In genomic region chr5:67537990-67538389, GRCm38 (mm10) we compare ENCODE assay signal across 22 mouse cellular contexts.
A peak's percentile ranks its signal among the peaks of the same experiment; 100 is the strongest.
DNase-seq lines count a peak whose midpoint lies in the region; ATAC-seq and TF ChIP-seq lines count a peak whose summit lies in the region.
"Had no signal": no experiment of that assay in that cellular context is flagged by ENCODE, and none has a peak within 500 bp of the region (broad histone marks: within the 10 kb centered on the region; RNA-seq: fewer than 3 reads in every experiment).

No protein-coding gene starts in this region.

- no peak overlapping the region for H3K4me3 ChIP-seq in heart, embryonic 15.5 days
- H3K4me3 ChIP-seq in lung, postnatal 0 days (ENCODE audit: low read depth, low read length), result no peak overlapping the region
- H3K4me3 ChIP-seq: embryonic facial prominence, embryonic 13.5 days; gastrocnemius, adult 2 months; midbrain, embryonic 13.5 days had no signal

- H3K27ac ChIP-seq in heart, embryonic 15.5 days, result no peak overlapping the region
- H3K27ac ChIP-seq in lung, postnatal 0 days (ENCODE audit: low read length), result no peak overlapping the region
- H3K27ac ChIP-seq: embryonic facial prominence, embryonic 13.5 days; gastrocnemius, adult 2 months; hindbrain, embryonic 14.5 days; midbrain, embryonic 13.5 days had no signal

- DNase-seq in heart, postnatal 36 days, result no peak
- DNase-seq in kidney, postnatal 10 days, result peak; percentile 63
- DNase-seq in kidney, adult 18-20 months, result no peak
- DNase-seq in lung, postnatal 0 days (ENCODE audit: low spot score), result peak; percentile 6
- DNase-seq in lung, postnatal 36 days, result no peak
- DNase-seq in testis, postnatal 10 days (ENCODE audit: low spot score), result peak; percentile 63
- DNase-seq in testis, postnatal 14 days (ENCODE audit: low spot score), result no peak
- DNase-seq: adrenal gland, postnatal 14 days; B cell, adult 2 months; cerebellum, adult 2 months; forebrain, postnatal 0 days; gastrocnemius, adult 2 months; right cerebral cortex, adult 18-20 months; thymus, postnatal 36 days had no signal

- intact Hi-C loops in heart, postnatal 36 days (cut with DNase I), result loop anchor here (10.0 kb wide), 2 partner anchors 107 to 307 kb away; partner anchors contain the start of gene Atp8a1

- 0 out of 2 replicates have a peak, but pooled peaks have one; percentile 10 for ATAC-seq in heart, embryonic 15.5 days (replicated peaks; ENCODE audit: insufficient number of reproducible peaks, insufficient read depth, low FRiP score, low read depth)
- no peak for ATAC-seq in lung, postnatal 0 days
- ATAC-seq: activated CD4-positive, CD25-positive, alpha-beta regulatory T cell, adult 4 months; forebrain, postnatal 0 days; intestine, postnatal 0 days; midbrain, embryonic 13.5 days; Patski had no signal

- TF ChIP-seq EP300 in lung, postnatal 0 days (IDR thresholded peaks at IDR 0.05), result no peak

- H3K9me3 ChIP-seq in heart, embryonic 15.5 days (replicated peaks), result no peaks in the 10 kb centered on the region
- no peaks in the 10 kb centered on the region for H3K9me3 ChIP-seq in lung, postnatal 0 days (ENCODE audit: low read length)
- H3K9me3 ChIP-seq: embryonic facial prominence, embryonic 13.5 days; midbrain, embryonic 13.5 days had no signal

- no peak overlapping the region for H3K4me2 ChIP-seq in heart, embryonic 15.5 days
- no peak overlapping the region for H3K4me2 ChIP-seq in lung, postnatal 0 days (replicated peaks; ENCODE audit: low read depth, low read length)
- H3K4me2 ChIP-seq: embryonic facial prominence, embryonic 13.5 days; hindbrain, embryonic 14.5 days; liver, embryonic 11.5 days; midbrain, embryonic 13.5 days had no signal

- 44% methylated on average over 5 of the region's 5 CpGs for WGBS in heart, embryonic 15.5 days
- WGBS in lung, postnatal 0 days, result 59% methylated on average over 5 of the region's 5 CpGs

- peaks cover 4% of the 10 kb centered on the region; the same call in 1 of the 2 replicates for H3K4me1 ChIP-seq in heart, embryonic 15.5 days (replicated peaks)
- no peaks in the 10 kb centered on the region for H3K4me1 ChIP-seq in lung, postnatal 0 days (ENCODE audit: insufficient read depth, low read depth, low read length)
- H3K4me1 ChIP-seq: embryonic facial prominence, embryonic 13.5 days had no signal

- H3K27me3 ChIP-seq in heart, embryonic 15.5 days, result no peaks in the 10 kb centered on the region
- H3K27me3 ChIP-seq in lung, postnatal 0 days (replicated peaks; ENCODE audit: insufficient read depth, low read length), result no peaks in the 10 kb centered on the region

- no peak overlapping the region for H3K9ac ChIP-seq in heart, embryonic 15.5 days
- H3K9ac ChIP-seq in lung, postnatal 0 days (replicated peaks; ENCODE audit: low read depth), result no peak overlapping the region
- H3K9ac ChIP-seq: embryonic facial prominence, embryonic 13.5 days; forebrain, postnatal 0 days; hindbrain, embryonic 14.5 days; midbrain, embryonic 13.5 days had no signal

- TF ChIP-seq CTCF in lung, postnatal 0 days (IDR thresholded peaks at IDR 0.05), result no peak

- no peaks in the 10 kb centered on the region for H3K36me3 ChIP-seq in heart, embryonic 15.5 days
- no peaks in the 10 kb centered on the region for H3K36me3 ChIP-seq in lung, postnatal 0 days (ENCODE audit: insufficient read depth, low read length)
- H3K36me3 ChIP-seq: embryonic facial prominence, embryonic 13.5 days; midbrain, embryonic 13.5 days had no signal

Comparison
In these comparisons a context has a peak if more than half of its experiments do, and no peak if none do; other contexts are left out.
1. DNase-seq: peak in kidney, postnatal 10 days (single experiment), lung, postnatal 0 days (single experiment) and testis, postnatal 10 days (single experiment); none in heart, postnatal 36 days (0 of 2), kidney, adult 18-20 months (single experiment), lung, postnatal 36 days (single experiment) and testis, postnatal 14 days (single experiment).